Mouse (Mus musculus): ENCODE data around the gene Mylk. TPM values are rescaled to one million over a fixed set of nuclear protein-coding genes. Genes with fewer than 3 reads are reported as not detected.

Mylk gene
- polyA plus RNA-seq, 1 experiment from 2014 or later, result 144 TPM

GRCm38 (mm10) chr16:34934486-34934885 is 189.5 kb downstream of the Mylk start:
- Histone ChIP-seq H3K4me3 (ENCODE audit: low read length) (no peak overlapping the region), H3K27me3 (ENCODE audit: control insufficient read depth, insufficient read depth, low read depth, low read length) (no peaks in the 10 kb centered on the region), H3K36me3 (ENCODE audit: control insufficient read depth, insufficient read depth, low read length) (peaks cover 9% of the 10 kb centered on the region), H3K27ac (ENCODE audit: low read length) (no peak overlapping the region), H3K9ac (ENCODE audit: low read length) (no peak overlapping the region), H3K9me3 (ENCODE audit: control insufficient read depth, low read length) (no peaks in the 10 kb centered on the region), H3K4me2 (ENCODE audit: low read depth, low read length) (no peak overlapping the region), H3K4me1 (replicated peaks; ENCODE audit: control insufficient read depth, insufficient read depth, low read length) (peaks cover 78% of the 10 kb centered on the region)
- WGBS, result 43% methylated on average over 6 of the region's 6 CpGs
- no peak for ATAC-seq (ENCODE audit: low read depth)

DNA sequence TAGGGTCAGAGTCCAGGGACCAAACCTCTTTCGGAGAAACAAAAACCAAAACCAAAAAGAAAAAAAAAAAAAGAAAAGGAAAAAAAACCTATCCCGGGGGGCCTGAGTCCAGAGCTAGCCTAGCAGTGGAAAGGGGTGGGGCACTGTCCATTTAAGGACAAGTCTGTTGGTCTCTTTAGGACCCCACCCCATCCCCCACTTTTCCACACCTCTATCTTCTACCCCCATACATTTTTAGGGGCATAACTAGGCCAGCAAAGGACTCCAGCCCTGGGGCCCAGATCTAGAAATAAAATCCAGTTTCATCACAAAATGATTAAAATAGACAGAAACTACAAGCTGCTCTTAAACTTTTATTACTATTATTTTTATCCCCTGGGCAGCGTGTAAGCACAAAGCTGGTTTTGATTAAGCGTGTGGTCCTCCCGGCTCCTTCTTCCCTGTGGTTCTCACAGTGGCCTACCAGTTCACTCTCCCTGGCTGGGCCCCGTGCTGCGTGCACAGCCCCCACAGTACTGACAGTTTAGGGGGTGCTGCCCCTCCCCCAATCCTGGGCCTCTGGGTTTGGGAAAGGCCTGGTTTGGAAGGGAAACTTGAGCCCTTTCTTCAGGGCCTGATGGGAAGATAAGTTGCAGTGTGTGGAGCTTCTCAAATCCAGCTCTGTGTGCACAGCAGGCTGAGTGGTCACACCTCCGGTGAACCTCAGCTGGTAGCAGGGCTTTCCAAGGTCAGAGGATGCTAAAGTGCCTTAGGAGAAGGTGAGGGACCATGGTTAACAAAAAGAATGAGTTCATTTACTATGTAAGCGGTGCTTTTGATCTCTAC is 190.7 kb downstream of the Mylk start:
- H3K27me3 ChIP-seq (ENCODE audit: control insufficient read depth, insufficient read depth, low read depth, low read length), result no peaks in the 10 kb centered on the region
- no peak overlapping the region for H3K4me3 ChIP-seq (ENCODE audit: low read length)
- H3K4me2 ChIP-seq (ENCODE audit: low read depth, low read length), result no peak overlapping the region
- peaks cover 74% of the 10 kb centered on the region for H3K4me1 ChIP-seq (replicated peaks; ENCODE audit: control insufficient read depth, insufficient read depth, low read length)
- ATAC-seq (ENCODE audit: low read depth), result peak; percentile 16
- peaks cover 9% of the 10 kb centered on the region for H3K36me3 ChIP-seq (ENCODE audit: control insufficient read depth, insufficient read depth, low read length)
- peak overlapping the region; percentile 78 for H3K27ac ChIP-seq (ENCODE audit: low read length)
- WGBS, result 36% methylated on average over 9 of the region's 9 CpGs
- no peak overlapping the region for H3K9ac ChIP-seq (ENCODE audit: low read length)
- H3K9me3 ChIP-seq (ENCODE audit: control insufficient read depth, low read length), result no peaks in the 10 kb centered on the region

DNA sequence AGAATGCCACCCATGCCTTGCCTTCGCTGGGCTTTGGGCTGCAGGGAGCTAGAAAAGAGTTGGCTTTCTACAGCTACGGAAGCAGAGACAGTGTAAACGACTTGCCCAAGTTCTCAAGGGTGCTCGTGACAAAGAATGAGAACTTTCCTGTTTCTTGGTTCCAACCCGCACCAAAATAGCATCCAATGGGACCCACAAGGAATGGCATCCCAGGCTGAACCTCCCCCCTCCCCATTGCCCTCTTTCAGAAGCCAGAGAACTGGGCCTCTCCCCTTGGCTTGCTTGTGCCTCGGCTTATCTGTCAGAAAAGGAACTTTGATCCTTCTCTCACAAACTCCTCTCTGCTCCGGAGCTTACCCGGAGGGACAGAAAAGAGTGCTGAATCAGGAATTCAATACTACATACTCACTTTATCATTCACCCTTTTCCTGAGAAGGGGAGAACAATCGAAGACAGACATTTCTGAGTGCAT is 191.4 kb downstream of the Mylk start:
- H3K4me2 ChIP-seq (ENCODE audit: low read depth, low read length), result no peak overlapping the region
- ATAC-seq (ENCODE audit: low read depth), result peak; percentile 34
- H3K9me3 ChIP-seq (ENCODE audit: control insufficient read depth, low read length), result no peaks in the 10 kb centered on the region
- peak overlapping the region; percentile 26; the same call in 1 of the 2 replicates for H3K9ac ChIP-seq (ENCODE audit: low read length)
- peak overlapping the region; percentile 78 for H3K27ac ChIP-seq (ENCODE audit: low read length)
- H3K4me3 ChIP-seq (ENCODE audit: low read length), result no peak overlapping the region
- peaks cover 67% of the 10 kb centered on the region for H3K4me1 ChIP-seq (replicated peaks; ENCODE audit: control insufficient read depth, insufficient read depth, low read length)
- 20% methylated on average over 9 of the region's 9 CpGs for WGBS
- no peaks in the 10 kb centered on the region for H3K27me3 ChIP-seq (ENCODE audit: control insufficient read depth, insufficient read depth, low read depth, low read length)
- peaks cover 12% of the 10 kb centered on the region for H3K36me3 ChIP-seq (ENCODE audit: control insufficient read depth, insufficient read depth, low read length)

DNA sequence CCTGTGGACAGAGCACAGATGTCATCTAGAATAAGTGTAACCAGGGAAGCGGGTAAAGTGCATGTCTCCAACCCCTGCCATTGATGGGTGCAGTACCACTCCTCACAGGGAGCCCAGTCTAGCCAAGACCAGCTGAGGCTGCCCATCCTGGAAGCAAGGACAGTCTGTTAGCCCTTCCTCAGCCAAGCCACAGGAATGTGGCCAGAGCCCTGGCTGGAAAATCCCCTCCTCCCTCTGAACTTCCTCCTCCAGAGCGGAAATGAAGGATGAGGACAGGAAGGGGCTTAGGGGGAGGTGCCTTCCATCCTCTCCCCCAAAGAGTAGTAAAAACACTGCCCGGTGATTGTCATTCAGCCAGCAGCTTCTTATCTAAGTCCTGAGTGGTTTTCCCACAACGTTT is 192.6 kb downstream of the Mylk start:
- ATAC-seq (ENCODE audit: low read depth), result peak; percentile 69

DNA sequence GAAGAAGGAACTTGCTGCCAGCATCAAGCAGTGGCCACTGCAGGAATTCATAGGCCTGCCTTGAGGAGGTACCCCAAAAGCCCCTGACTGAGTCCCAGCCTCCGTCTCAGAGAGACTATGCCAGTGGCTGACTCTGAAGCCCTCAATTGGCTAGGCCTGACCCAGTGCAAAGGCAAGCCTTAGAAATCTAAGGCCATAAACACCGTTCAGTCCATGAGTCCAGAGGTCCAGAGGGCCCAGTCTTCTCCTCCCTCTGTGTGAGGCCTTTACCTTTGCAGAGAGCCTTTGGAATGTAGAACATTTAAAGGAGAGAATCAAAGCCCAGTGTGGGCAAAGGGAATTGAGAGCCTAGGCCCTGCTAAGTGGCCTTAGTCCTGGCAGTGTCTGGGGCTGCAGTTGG is 193.2 kb downstream of the Mylk start:
- no peak overlapping the region for H3K4me3 ChIP-seq (ENCODE audit: low read length)
- 78% methylated on average over 2 of the region's 2 CpGs for WGBS
- H3K27me3 ChIP-seq (ENCODE audit: control insufficient read depth, insufficient read depth, low read depth, low read length), result no peaks in the 10 kb centered on the region
- H3K4me1 ChIP-seq (replicated peaks; ENCODE audit: control insufficient read depth, insufficient read depth, low read length), result peaks cover 62% of the 10 kb centered on the region
- peak overlapping the region; percentile 78 for H3K27ac ChIP-seq (ENCODE audit: low read length)
- H3K4me2 ChIP-seq (ENCODE audit: low read depth, low read length), result no peak overlapping the region
- peak overlapping the region; percentile 39; the same call in 1 of the 2 replicates for H3K9ac ChIP-seq (ENCODE audit: low read length)
- H3K9me3 ChIP-seq (ENCODE audit: control insufficient read depth, low read length), result no peaks in the 10 kb centered on the region
- no peak for ATAC-seq (ENCODE audit: low read depth)
- peaks cover 15% of the 10 kb centered on the region for H3K36me3 ChIP-seq (ENCODE audit: control insufficient read depth, insufficient read depth, low read length)

More for the DNA sequence above, 192.6 kb downstream of the Mylk start:
- H3K4me3 ChIP-seq (ENCODE audit: low read length), result no peak overlapping the region
- H3K27me3 ChIP-seq (ENCODE audit: control insufficient read depth, insufficient read depth, low read depth, low read length), result no peaks in the 10 kb centered on the region
- peaks cover 64% of the 10 kb centered on the region for H3K4me1 ChIP-seq (replicated peaks; ENCODE audit: control insufficient read depth, insufficient read depth, low read length)
- 22% methylated on average over 4 of the region's 4 CpGs for WGBS
- H3K27ac ChIP-seq (ENCODE audit: low read length), result peak overlapping the region; percentile 78
- peaks cover 15% of the 10 kb centered on the region for H3K36me3 ChIP-seq (ENCODE audit: control insufficient read depth, insufficient read depth, low read length)
- H3K9me3 ChIP-seq (ENCODE audit: control insufficient read depth, low read length), result no peaks in the 10 kb centered on the region
- no peak overlapping the region for H3K4me2 ChIP-seq (ENCODE audit: low read depth, low read length)
- H3K9ac ChIP-seq (ENCODE audit: low read length), result no peak overlapping the region

DNA sequence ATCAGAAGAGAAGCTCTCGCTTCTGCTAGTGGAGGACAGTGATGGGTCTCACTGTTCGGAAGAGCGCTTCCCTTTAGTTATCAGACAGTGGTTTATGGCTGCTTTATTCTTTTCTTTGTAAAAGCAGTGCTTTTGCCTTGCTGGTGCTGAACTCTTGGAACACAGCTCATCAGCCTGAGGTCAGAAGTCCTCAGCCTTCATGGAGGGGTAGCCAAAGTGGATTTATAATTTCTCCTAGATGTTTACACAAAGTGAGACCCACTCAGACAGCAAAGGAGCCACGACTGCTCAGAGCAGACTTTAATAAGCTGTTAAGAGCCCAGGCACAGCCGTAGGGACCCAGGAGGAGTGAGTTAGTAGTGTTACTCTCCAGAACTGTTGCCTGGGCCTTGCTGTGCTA is 194.9 kb downstream of the Mylk start:
- H3K4me1 ChIP-seq (replicated peaks; ENCODE audit: control insufficient read depth, insufficient read depth, low read length), result peaks cover 51% of the 10 kb centered on the region
- 48% methylated on average over 5 of the region's 5 CpGs for WGBS
- no peak overlapping the region for H3K9ac ChIP-seq (ENCODE audit: low read length)
- no peak overlapping the region for H3K4me3 ChIP-seq (ENCODE audit: low read length)
- H3K9me3 ChIP-seq (ENCODE audit: control insufficient read depth, low read length), result no peaks in the 10 kb centered on the region
- H3K27me3 ChIP-seq (ENCODE audit: control insufficient read depth, insufficient read depth, low read depth, low read length), result no peaks in the 10 kb centered on the region
- no peak overlapping the region for H3K27ac ChIP-seq (ENCODE audit: low read length)
- no peak overlapping the region for H3K4me2 ChIP-seq (ENCODE audit: low read depth, low read length)
- ATAC-seq (ENCODE audit: low read depth), result no peak; the same call in 1 of the 2 replicates
- peaks cover 18% of the 10 kb centered on the region for H3K36me3 ChIP-seq (ENCODE audit: control insufficient read depth, insufficient read depth, low read length)

- Histone ChIP-seq H3K4me1 (replicated peaks; ENCODE audit: control insufficient read depth, insufficient read depth, low read length) (peaks cover 48% of the 10 kb centered on the region), H3K9me3 (ENCODE audit: control insufficient read depth, low read length) (no peaks in the 10 kb centered on the region), H3K4me3 (ENCODE audit: low read length) (no peak overlapping the region), H3K27me3 (ENCODE audit: control insufficient read depth, insufficient read depth, low read depth, low read length) (no peaks in the 10 kb centered on the region), H3K27ac (ENCODE audit: low read length) (no peak overlapping the region; the same call in 1 of the 2 replicates), H3K4me2 (ENCODE audit: low read depth, low read length) (no peak overlapping the region), H3K36me3 (ENCODE audit: control insufficient read depth, insufficient read depth, low read length) (peaks cover 18% of the 10 kb centered on the region), H3K9ac (ENCODE audit: low read length) (no peak overlapping the region; the same call in 1 of the 2 replicates)
- WGBS, result 57% methylated on average over 5 of the region's 5 CpGs
- no peak for ATAC-seq (ENCODE audit: low read depth)
Measured at GRCm38 (mm10) chr16:34940363-34940762, 195.4 kb downstream of the Mylk start.

- Histone ChIP-seq H3K27me3 (ENCODE audit: control insufficient read depth, insufficient read depth, low read depth, low read length) (no peaks in the 10 kb centered on the region), H3K36me3 (ENCODE audit: control insufficient read depth, insufficient read depth, low read length) (peaks cover 18% of the 10 kb centered on the region), H3K4me3 (ENCODE audit: low read length) (no peak overlapping the region), H3K9me3 (ENCODE audit: control insufficient read depth, low read length) (no peaks in the 10 kb centered on the region), H3K4me1 (replicated peaks; ENCODE audit: control insufficient read depth, insufficient read depth, low read length) (peaks cover 33% of the 10 kb centered on the region), H3K9ac (ENCODE audit: low read length) (no peak overlapping the region), H3K4me2 (ENCODE audit: low read depth, low read length) (no peak overlapping the region), H3K27ac (ENCODE audit: low read length) (no peak overlapping the region)
- WGBS, result 43% methylated on average over 3 of the region's 3 CpGs
- ATAC-seq (ENCODE audit: low read depth), result no peak
Measured at GRCm38 (mm10) chr16:34941915-34942314, 196.9 kb downstream of the Mylk start.

DNA sequence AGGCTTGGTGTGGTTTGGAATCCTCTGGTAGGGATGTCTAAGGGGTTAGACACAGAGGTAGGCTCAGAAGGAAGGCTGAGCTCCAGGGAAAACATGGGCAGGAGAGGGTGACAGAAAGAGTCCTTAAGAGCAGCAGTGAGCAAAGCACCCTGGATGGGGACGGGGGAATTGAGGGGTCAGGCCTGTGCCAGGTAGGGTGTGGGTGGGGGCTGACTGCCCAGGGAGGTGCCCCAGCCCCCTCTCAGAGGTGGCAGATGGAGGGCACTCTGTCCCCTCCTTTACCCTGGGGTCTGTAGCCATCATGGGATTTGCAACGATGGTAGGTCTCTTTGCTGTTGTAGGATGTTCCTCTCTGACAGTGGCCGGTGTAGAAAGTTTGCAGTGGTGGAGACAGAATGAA is 201.3 kb downstream of the Mylk start:
- WGBS, result 81% methylated on average over 3 of the region's 3 CpGs
- H3K9ac ChIP-seq (ENCODE audit: low read length), result no peak overlapping the region
- ATAC-seq (ENCODE audit: low read depth), result no peak
- H3K9me3 ChIP-seq (ENCODE audit: control insufficient read depth, low read length), result no peaks in the 10 kb centered on the region
- H3K27me3 ChIP-seq (ENCODE audit: control insufficient read depth, insufficient read depth, low read depth, low read length), result no peaks in the 10 kb centered on the region
- no peak overlapping the region for H3K27ac ChIP-seq (ENCODE audit: low read length)
- no peak overlapping the region for H3K4me3 ChIP-seq (ENCODE audit: low read length)
- H3K36me3 ChIP-seq (ENCODE audit: control insufficient read depth, insufficient read depth, low read length), result peaks cover 5% of the 10 kb centered on the region
- no peak overlapping the region for H3K4me2 ChIP-seq (ENCODE audit: low read depth, low read length)
- H3K4me1 ChIP-seq (replicated peaks; ENCODE audit: control insufficient read depth, insufficient read depth, low read length), result no peaks in the 10 kb centered on the region

All from lung, embryonic 16.5 days (tissue).